Mouse (Mus musculus): ENCODE data around the gene Cog8. TPM values are rescaled to one million over a fixed set of nuclear protein-coding genes. Genes with fewer than 3 reads are reported as not detected.
A peak's percentile ranks its signal among the peaks of the same experiment; 100 is the strongest.

Cog8 gene
- polyA plus RNA-seq, 1 experiment, result 20.0 TPM

DNA sequence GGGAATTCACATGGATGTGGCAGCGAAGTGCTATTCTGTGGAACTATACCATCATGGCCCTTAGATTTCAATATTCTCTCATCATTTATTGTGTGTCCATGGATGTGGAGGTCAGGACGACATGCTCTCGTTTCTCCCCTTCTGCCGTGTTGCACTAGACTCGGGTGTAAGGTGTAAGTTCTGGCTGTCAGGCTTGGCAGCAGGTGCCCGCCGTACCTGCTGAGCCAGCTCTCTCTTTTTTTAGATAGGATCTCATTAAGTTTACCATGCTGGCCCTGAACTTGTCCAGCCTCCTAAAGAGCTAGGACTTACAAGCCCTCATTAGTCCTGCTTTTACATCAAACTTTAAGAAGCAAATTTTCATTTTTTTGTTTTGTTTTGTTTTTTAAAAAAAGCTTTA lies 34.0 kb upstream of the Cog8 start:
- Histone ChIP-seq H3K27ac (ENCODE audit: insufficient read depth, low read length) (no peak overlapping the region), H3K27me3 (ENCODE audit: control insufficient read depth, insufficient read depth, low read length, poor library complexity, severe bottlenecking) (no peaks in the 10 kb centered on the region), H3K9me3 (replicated peaks; ENCODE audit: control insufficient read depth, insufficient read depth, low read length, poor library complexity, severe bottlenecking) (no peaks in the 10 kb centered on the region), H3K9ac (ENCODE audit: low read depth, poor library complexity, severe bottlenecking) (no peak overlapping the region), H3K4me1 (ENCODE audit: control insufficient read depth, insufficient read depth, low read length) (no peaks in the 10 kb centered on the region), H3K36me3 (ENCODE audit: control insufficient read depth, insufficient read depth, low read length, poor library complexity, severe bottlenecking) (peaks cover 40% of the 10 kb centered on the region), H3K4me3 (ENCODE audit: low read depth, low read length) (no peak overlapping the region)
- TF ChIP-seq CTCF (IDR thresholded peaks at IDR 0.05; ENCODE audit: low read depth, low read length) (no peak), POLR2A (IDR thresholded peaks at IDR 0.05; ENCODE audit: insufficient read depth, low read length) (no peak), EP300 (IDR thresholded peaks at IDR 0.05; ENCODE audit: insufficient read depth, low read depth, low read length) (no peak)

- H3K4me3 ChIP-seq (ENCODE audit: low read depth, low read length), result no peak overlapping the region
- no peaks in the 10 kb centered on the region for H3K4me1 ChIP-seq (ENCODE audit: control insufficient read depth, insufficient read depth, low read length)
- H3K9me3 ChIP-seq (replicated peaks; ENCODE audit: control insufficient read depth, insufficient read depth, low read length, poor library complexity, severe bottlenecking), result no peaks in the 10 kb centered on the region
- H3K36me3 ChIP-seq (ENCODE audit: control insufficient read depth, insufficient read depth, low read length, poor library complexity, severe bottlenecking), result peaks cover 32% of the 10 kb centered on the region
- H3K9ac ChIP-seq (ENCODE audit: low read depth, poor library complexity, severe bottlenecking), result no peak overlapping the region
- TF ChIP-seq POLR2A (IDR thresholded peaks at IDR 0.05; ENCODE audit: insufficient read depth, low read length), result no peak
- no peak for TF ChIP-seq CTCF (IDR thresholded peaks at IDR 0.05; ENCODE audit: low read depth, low read length)
- no peak for TF ChIP-seq EP300 (IDR thresholded peaks at IDR 0.05; ENCODE audit: insufficient read depth, low read depth, low read length)
- no peaks in the 10 kb centered on the region for H3K27me3 ChIP-seq (ENCODE audit: control insufficient read depth, insufficient read depth, low read length, poor library complexity, severe bottlenecking)
- no peak overlapping the region for H3K27ac ChIP-seq (ENCODE audit: insufficient read depth, low read length)
These were observed 32.1 kb upstream of the Cog8 start for GRCm38 (mm10) chr8:107088526-107089063.

GRCm38 (mm10) chr8:107086018-107086417 lies 29.5 kb upstream of the Cog8 start:
- Histone ChIP-seq H3K9ac (ENCODE audit: low read depth, poor library complexity, severe bottlenecking) (no peak overlapping the region), H3K36me3 (ENCODE audit: control insufficient read depth, insufficient read depth, low read length, poor library complexity, severe bottlenecking) (peaks cover 35% of the 10 kb centered on the region), H3K4me1 (ENCODE audit: control insufficient read depth, insufficient read depth, low read length) (no peaks in the 10 kb centered on the region), H3K4me3 (ENCODE audit: low read depth, low read length) (no peak overlapping the region), H3K27ac (ENCODE audit: insufficient read depth, low read length) (no peak overlapping the region), H3K27me3 (ENCODE audit: control insufficient read depth, insufficient read depth, low read length, poor library complexity, severe bottlenecking) (no peaks in the 10 kb centered on the region), H3K9me3 (replicated peaks; ENCODE audit: control insufficient read depth, insufficient read depth, low read length, poor library complexity, severe bottlenecking) (no peaks in the 10 kb centered on the region)
- TF ChIP-seq POLR2A (IDR thresholded peaks at IDR 0.05; ENCODE audit: insufficient read depth, low read length) (no peak), CTCF (IDR thresholded peaks at IDR 0.05; ENCODE audit: low read depth, low read length) (no peak), EP300 (IDR thresholded peaks at IDR 0.05; ENCODE audit: insufficient read depth, low read depth, low read length) (no peak)

DNA sequence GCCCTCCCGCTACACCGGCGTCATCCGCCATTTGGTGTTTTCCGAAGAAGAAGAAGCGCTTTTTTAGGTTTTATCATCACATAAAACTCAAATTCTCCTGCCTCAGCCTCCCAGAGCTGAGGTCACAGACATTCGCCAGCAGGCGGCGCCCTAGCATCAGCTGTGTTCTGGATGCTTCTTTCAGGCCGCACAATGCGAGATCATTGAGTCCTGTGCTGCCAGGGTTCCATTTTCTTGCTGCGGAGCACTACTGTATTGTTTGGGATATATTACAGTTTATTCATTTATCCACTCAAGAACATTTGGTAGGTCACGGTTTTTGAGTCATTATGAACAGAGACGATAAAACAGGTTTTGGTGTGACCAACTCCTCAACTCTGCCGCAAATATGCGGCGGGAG lies 28.9 kb upstream of the Cog8 start:
- Histone ChIP-seq H3K4me3 (ENCODE audit: low read depth, low read length) (no peak overlapping the region), H3K9ac (ENCODE audit: low read depth, poor library complexity, severe bottlenecking) (no peak overlapping the region), H3K27ac (ENCODE audit: insufficient read depth, low read length) (no peak overlapping the region), H3K27me3 (ENCODE audit: control insufficient read depth, insufficient read depth, low read length, poor library complexity, severe bottlenecking) (no peaks in the 10 kb centered on the region), H3K36me3 (ENCODE audit: control insufficient read depth, insufficient read depth, low read length, poor library complexity, severe bottlenecking) (peaks cover 33% of the 10 kb centered on the region), H3K4me1 (ENCODE audit: control insufficient read depth, insufficient read depth, low read length) (no peaks in the 10 kb centered on the region), H3K9me3 (replicated peaks; ENCODE audit: control insufficient read depth, insufficient read depth, low read length, poor library complexity, severe bottlenecking) (no peaks in the 10 kb centered on the region)
- TF ChIP-seq POLR2A (IDR thresholded peaks at IDR 0.05; ENCODE audit: insufficient read depth, low read length) (no peak), CTCF (IDR thresholded peaks at IDR 0.05; ENCODE audit: low read depth, low read length) (peak; percentile 90)

DNA sequence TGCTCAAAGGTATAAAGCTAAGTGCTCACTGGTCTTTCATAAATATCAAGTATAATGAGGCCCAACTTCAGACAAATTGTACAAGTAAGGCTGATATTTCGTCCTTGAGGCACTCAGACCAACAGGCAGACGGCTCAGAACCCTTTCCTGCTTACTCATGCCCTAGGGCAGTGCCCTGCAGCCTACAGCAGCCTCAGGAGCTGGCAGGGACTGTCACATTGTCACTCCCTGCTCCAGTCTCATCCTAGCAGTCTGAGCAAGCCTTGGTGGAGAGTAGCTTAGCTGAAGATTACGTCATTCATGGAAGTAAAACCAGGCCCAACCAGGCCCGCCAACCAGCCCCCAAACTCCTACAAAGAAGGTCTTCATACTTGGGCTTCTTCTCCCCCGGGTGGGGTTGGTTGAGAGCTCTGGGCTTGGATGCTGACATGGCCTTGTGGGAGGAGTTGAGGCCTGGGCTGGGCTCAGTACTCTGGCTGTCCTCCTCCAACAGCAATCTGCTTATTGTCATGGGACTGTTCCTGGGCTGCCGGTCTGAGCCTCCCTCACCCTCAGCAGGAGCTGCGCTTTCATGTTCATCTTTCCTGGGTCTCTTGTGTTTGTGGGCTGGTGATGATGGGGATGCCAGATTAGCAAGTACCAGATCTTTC lies 19.9 kb upstream of the Cog8 start:
- Histone ChIP-seq H3K27me3 (ENCODE audit: control insufficient read depth, insufficient read depth, low read length, poor library complexity, severe bottlenecking) (no peaks in the 10 kb centered on the region), H3K4me3 (ENCODE audit: low read depth, low read length) (no peak overlapping the region), H3K4me1 (ENCODE audit: control insufficient read depth, insufficient read depth, low read length) (no peaks in the 10 kb centered on the region), H3K9me3 (replicated peaks; ENCODE audit: control insufficient read depth, insufficient read depth, low read length, poor library complexity, severe bottlenecking) (no peaks in the 10 kb centered on the region), H3K9ac (ENCODE audit: low read depth, poor library complexity, severe bottlenecking) (no peak overlapping the region), H3K36me3 (ENCODE audit: control insufficient read depth, insufficient read depth, low read length, poor library complexity, severe bottlenecking) (peaks cover 44% of the 10 kb centered on the region), H3K27ac (ENCODE audit: insufficient read depth, low read length) (no peak overlapping the region)
- no peak for TF ChIP-seq EP300 (IDR thresholded peaks at IDR 0.05; ENCODE audit: insufficient read depth, low read depth, low read length)

GRCm38 (mm10) chr8:107074128-107074527 lies 17.6 kb upstream of the Cog8 start:
- no peak overlapping the region for H3K4me3 ChIP-seq (ENCODE audit: low read depth, low read length)
- no peaks in the 10 kb centered on the region for H3K9me3 ChIP-seq (replicated peaks; ENCODE audit: control insufficient read depth, insufficient read depth, low read length, poor library complexity, severe bottlenecking)
- TF ChIP-seq CTCF (IDR thresholded peaks at IDR 0.05; ENCODE audit: low read depth, low read length) (no peak), EP300 (IDR thresholded peaks at IDR 0.05; ENCODE audit: insufficient read depth, low read depth, low read length) (no peak), POLR2A (IDR thresholded peaks at IDR 0.05; ENCODE audit: insufficient read depth, low read length) (no peak)
- no peaks in the 10 kb centered on the region for H3K4me1 ChIP-seq (ENCODE audit: control insufficient read depth, insufficient read depth, low read length)
- H3K9ac ChIP-seq (ENCODE audit: low read depth, poor library complexity, severe bottlenecking), result no peak overlapping the region
- H3K27ac ChIP-seq (ENCODE audit: insufficient read depth, low read length), result peak overlapping the region; percentile 4; the same call in 1 of the 2 replicates
- H3K36me3 ChIP-seq (ENCODE audit: control insufficient read depth, insufficient read depth, low read length, poor library complexity, severe bottlenecking), result peaks cover 29% of the 10 kb centered on the region
- no peaks in the 10 kb centered on the region for H3K27me3 ChIP-seq (ENCODE audit: control insufficient read depth, insufficient read depth, low read length, poor library complexity, severe bottlenecking)
